Mouse (Mus musculus): ENCODE measurements around the gene Lmbr1l. TPM values are rescaled to one million over a fixed set of nuclear protein-coding genes. Genes with fewer than 3 reads are reported as not detected.
"Not testable (repeated sequence)": the region's sequence is repeated elsewhere in the genome, so short reads cannot be mapped to it uniquely, and the experiment has no call there.

Lmbr1l gene
- total RNA-seq, 2 experiments from 2014 or later, result 13.7 to 17.9 TPM

DNA sequence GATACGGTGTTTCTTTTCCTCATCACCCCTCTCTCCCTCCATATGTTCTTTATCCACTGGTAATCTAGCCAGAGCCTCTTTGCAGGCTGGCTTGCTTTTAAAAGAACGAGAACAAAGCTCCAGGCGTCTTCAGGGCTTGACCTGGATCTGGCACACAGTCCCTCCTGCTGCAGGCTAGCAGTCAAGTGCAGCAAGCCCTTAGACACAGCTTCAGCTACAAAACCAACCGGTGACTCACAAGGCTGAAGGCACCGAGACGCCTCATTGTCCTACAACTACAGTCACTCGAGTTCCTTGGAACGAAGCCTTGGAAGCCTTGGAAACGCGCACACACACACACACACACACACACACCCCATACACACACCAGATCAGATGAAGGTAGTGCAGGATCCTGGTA lies 22.8 kb upstream of the Lmbr1l start:
- no peak for DNase-seq (ENCODE audit: low spot score in 2 of 2)

DNA sequence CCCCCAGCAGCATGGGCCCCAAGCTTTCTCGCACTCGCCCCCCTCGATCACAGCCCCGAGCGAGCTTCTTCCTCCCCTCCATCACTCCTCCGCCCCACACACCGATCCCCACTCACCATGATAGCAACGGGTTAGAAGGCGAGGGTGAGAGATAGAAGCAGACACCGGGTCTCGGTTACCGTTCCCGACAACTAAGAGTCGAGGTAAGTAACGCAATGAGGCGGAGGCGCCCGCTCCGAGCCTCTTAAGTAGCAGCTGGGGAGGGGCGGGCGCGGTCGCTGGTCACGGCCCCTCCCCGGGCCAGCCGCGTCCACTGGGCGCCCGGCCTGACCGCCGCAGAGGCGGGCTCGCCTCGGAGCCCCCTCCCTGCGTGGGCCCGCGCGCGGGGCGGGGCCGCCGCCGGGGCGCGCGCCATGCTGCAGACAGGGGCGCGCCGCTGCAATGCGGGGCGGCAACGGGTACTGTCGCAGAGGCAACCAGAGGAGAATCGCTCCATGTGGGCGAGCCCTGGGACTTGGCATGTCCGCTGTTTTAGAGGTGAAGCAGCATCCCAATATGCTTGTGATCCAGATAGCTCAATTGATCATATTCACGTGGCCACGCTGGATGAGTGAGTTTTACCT lies 16.3 kb upstream of the Lmbr1l start, which contains the start of gene Tuba1b:
Tuba1b (minus strand) TSS at position 349 of the 623 bp plus-strand sequence.
- peak; percentile 85 to 91 for DNase-seq (ENCODE audit: low spot score in 2 of 2)

DNA sequence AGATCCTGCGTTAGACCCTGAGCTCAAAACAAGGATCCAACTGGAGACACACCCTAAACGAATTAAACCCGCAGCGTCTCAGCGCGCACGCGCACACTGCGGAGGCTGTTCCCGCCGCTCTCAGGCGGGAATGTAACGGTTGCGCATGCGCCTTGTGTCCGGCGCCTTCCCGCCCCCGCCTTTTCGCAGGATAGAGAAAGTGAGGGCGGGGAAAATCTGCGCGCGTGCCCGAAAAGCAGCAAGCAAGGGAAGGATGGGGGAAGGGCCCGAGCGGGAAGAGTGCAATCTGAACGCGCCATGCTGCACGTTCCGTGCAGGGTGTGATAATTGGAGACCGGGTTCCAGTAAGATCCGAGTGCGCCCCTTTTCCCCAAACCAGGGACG lies 15.8 kb upstream of the Lmbr1l start:
- peak; percentile 91 to 97 for DNase-seq (ENCODE audit: low spot score in 2 of 2)

DNA sequence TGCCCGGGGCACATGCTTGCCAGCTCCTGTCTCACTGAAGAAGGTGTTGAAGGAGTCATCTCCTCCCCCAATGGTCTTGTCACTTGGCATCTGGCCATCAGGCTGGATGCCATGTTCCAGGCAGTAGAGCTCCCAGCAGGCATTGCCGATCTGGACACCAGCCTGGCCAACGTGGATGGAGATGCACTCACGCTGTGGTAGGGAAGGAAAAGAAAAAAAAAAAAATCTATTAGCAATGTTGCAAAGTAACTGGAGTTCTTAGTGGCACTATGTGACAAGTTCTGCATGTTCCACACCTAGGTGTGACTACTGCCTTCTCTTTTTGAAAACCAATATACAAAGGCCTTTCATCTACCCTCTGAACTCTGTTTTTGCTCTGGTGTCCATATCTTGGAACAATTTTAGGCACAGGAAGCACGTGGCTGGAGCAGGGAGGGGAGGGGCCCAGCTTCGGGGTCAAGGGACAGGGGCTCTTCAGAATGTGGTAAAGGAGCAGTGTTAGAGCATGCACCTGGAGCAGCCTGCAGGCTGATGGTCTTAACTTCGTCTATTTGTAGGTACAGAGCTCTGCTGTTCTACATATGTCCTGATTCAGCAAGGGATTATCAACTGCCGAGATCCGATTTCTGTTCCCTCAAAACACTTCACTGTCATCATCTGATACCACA lies 15.1 kb upstream of the Lmbr1l start:
- DNase-seq (ENCODE audit: low spot score in 2 of 2), result not testable (repeated sequence)

DNA sequence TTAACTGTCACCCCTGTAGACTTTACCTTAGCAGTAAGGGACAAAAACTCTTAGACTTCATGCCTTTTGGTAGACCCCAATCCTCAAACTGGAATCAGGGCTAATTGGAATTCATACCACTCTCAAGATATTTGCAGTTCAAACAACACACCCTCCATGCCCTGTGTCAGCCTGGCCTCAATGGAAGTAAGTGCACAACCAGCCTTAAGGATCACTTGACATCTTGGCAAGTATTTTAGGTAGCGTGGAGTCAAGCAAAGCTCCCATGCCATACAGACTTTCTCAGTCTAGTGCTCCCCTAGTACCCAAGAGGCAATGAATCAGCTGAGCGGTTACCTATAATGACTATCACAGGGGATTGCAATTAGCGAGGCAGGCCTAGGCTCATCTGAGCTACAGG lies 13.0 kb upstream of the Lmbr1l start:
- no peak for DNase-seq (ENCODE audit: low spot score in 2 of 2)

DNA sequence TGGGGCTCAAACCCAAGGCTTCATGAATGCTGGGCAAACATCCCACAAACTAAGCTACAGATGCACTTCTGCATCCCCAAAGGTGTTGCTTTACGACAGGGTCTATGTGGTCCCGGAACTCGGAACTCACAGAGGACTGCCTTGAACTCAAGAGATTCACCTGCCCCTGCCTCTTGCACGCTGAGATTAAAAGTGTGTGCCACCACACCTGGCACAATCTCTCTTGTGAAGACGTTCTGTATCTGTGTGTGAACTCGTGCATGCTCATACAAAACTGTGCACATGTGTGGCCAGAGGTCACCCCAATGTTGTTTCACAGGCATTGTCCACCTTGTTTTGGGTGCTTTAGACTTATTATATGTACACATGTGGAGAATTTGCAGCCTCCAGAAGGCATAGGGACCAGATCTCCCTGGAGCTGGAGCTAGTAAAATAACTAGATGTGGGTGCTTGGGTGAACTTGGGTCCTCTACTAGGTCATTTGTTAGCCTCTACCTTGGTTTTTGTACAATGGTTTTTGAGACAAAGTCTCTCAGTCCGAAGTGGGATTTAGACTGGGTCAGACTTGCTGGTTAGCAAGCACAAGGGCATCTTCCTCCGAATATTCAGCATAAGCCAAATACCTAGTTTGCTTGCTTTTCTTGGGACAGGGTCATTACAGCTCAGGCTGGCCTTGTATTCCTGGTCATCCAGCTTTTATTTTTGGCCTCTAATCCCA lies 12.1 kb upstream of the Lmbr1l start:
- no peak for DNase-seq (ENCODE audit: low spot score in 2 of 2)

DNA sequence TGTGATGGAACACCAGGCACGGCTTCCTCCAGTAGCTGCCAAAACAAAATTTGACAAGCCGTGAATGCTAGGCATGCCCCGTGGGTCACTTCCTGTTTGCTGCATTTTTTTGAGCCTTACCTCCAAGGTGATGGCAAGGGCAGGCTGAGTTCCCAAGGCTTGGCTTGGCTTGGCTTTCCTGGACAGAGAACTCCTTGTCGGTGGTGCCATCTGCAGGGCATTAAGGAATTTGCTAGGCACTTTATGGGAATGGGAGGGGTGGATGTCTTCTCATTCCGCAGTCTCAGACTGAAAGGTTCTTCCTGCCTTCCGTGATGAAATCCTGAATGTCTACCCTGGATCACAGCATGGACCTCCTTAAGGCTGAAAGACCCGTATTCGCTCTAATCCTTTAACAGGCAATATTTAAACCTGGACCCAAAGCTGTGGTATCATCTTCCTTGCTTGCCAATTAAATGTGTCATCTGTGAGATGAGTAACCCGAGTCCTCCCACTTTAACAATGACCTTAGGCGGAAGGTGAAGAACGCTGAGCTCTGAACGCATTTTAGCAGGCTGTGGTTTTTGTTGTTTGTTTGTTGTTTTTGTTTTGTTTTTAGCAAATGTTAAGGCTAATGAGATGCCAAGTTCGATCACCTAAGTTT lies 10.7 kb upstream of the Lmbr1l start:
- peak; percentile 64 to 75 for DNase-seq (ENCODE audit: low spot score in 2 of 2)

DNA sequence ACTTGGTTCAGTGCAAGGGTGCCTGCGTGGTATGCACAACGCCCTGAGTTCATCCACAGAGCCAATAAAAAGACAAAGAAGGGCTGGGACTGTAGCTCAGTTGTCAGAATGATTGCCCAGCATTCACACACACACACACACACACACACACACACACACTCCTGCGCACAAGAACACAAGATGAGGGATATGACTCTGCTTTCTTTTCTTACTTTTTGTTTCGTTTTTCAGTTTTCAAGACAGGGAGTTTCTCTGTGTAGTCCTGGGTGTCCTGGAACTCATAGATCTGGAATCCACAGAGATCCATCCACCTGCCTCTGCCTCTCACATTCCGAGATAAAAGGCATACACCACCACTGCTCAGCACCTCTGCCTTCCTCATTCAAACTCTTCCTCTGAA lies 9.5 kb upstream of the Lmbr1l start:
- DNase-seq (ENCODE audit: low spot score in 2 of 2), result no peak

DNA sequence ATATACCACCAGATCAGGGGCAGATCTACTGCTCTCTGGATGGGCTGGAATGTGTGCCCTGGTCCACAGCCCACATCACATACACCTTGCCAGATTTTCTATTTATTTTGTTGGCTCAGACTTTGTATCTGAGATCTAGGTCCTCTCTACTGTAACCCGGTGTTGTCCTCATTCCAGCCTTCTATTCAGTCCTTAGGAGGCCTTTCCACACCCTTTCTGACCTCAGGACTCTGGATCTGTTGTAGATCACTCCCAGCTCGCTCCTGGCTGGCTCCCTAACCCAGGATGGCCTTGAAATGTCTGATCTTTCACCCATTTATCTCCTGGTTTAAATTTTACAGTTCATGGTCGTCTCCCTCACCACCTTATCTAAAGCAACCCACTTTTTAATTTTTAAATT lies 6.7 kb upstream of the Lmbr1l start:
- DNase-seq (ENCODE audit: low spot score in 2 of 2), result no peak

DNA sequence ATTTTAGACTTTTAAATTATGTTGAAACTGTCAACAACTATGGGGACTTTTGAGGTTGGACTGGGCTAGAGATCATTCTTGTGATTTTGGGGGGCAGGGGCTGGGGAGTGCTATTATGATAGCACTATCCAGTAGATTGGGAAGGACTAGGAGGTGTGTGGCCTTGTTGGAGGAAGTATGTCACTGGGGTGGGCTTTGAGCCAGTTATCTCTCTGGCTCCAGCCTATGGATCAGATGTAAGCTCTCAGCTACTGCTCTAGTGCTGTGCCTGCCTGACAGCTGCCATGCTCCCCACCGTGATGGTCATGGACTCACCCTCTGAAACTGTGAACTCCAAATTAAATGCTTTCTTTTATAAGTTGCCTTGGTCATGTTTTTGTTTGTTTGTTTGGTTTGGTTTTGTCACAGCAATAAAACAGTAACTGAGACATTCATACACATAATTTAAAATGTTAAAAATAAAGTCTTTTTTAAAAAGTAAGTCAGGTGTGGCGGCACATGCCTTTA lies 5.1 kb upstream of the Lmbr1l start:
- no peak for DNase-seq (ENCODE audit: low spot score in 2 of 2)

DNA sequence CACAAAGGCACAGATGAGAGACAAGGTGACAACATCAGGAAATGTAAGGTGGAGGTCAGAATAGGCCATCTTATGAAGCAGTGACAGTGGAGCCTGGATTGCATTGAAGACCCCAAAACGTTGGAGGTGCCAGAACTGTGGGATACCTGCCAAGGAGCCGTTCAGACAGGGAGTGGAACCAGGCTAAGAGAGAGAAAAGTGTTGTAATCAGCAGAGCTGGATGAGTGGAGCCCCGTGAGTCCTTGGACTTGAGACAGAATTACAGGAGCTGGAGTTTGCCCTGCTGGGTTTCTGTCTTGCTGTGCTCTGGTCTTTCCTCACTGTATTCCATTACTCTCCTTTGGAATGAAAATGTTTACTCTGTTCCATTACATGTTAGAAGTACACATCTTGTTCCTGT lies 4.5 kb upstream of the Lmbr1l start:
- no peak for DNase-seq (ENCODE audit: low spot score in 2 of 2)

DNA sequence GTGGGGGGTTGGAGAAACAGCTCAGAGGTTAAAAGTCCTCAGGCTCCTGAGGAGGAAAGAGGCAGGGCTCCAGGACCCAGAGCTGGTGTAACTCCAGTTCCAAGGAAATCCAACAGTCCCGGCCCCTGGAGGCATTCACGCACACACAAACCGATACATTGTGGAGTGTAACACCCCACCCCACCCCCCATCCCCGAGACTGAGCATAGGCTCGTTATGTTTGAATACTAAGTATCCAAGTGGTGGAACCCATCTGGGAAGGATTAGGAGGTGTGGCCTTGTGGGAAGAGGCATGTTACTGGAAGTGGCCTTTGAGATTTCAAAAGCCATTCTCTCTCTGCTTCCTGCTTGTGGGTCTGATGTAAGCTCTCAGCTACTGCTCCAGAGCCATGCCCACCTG lies 3.5 kb upstream of the Lmbr1l start:
- DNase-seq (ENCODE audit: low spot score in 2 of 2), result no peak

DNA sequence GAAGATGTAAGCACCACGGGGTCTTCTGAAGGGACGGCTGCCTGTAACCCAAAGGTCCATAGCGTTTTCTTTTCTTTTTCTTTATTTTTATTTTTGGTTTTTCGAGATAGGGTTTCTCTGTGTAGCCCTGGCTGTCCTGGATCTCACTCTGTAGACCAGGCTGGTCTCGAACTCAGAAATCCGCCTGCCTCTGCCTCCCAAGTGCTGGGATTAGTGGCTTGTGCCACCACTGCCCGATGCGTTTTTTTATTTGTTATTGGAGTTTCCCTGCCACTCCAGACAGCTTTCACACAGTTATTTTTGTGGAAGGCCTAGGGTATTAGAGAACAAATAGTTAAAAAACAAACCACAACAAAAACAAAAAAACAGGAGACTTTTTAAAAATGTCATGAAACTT lies 466 bp upstream of the Lmbr1l start:
- not testable (repeated sequence) for DNase-seq (ENCODE audit: low spot score in 2 of 2)

DNA sequence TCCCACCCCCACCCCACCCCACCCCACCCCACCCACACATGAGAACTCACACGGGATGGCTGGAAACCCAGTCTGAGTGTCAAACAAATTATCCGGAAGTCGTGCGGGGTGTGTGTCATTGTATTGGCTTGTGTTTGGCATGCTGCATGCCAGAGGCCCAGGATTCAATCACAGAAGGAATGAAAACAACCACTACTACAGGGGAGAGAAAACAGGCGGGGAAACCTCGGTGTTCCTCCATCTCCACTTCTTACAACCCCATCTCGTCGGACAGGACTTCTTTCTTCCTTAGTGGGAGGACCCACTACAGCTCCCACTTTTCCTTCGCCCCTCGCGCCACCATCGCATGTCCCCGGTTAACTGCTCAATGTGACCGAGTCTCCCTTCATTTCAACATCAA lies 940 bp downstream of the Lmbr1l start:
- DNase-seq (ENCODE audit: low spot score in 2 of 2), result no peak

DNA sequence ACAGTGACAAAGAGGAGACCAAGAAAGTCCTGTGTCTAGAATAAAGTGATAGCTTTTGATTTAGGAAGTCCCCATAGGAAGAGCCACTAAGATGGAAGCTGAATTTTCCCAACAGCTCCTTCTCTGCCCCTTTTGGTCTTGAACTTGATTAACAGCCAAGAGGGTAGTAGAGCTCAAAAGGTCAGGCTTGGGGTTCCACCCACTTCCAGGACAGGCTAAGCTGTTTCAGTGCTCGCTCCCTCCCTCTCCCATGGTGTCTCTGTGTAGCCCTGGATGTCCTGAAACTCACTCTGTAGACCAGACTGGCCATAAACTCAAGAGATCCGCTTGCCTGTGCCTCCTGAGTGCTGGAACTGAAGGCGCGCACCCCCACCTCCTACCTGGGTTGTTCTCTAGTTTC lies 2.0 kb downstream of the Lmbr1l start:
- no peak for DNase-seq (ENCODE audit: low spot score in 2 of 2)

DNA sequence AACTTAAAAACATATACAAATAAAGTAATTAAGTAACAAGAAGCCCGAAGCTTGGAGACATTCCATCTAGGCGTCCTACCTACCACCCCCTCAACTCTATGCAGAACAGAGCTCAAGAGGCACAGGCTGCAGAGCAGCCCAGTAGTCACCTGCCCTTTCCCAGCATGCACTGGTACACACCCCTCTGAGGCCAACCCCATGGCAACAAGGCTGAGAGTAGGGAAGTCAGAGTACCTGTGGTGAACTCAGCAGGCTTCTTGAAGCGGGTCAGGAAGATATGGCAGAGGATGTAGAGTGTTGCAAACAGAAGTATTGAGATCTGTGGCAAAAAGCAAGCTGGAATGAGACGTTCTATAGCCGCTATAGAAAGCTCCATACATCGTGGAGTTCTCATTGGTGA lies 3.1 kb downstream of the Lmbr1l start:
- no peak for DNase-seq (ENCODE audit: low spot score in 2 of 2)

DNA sequence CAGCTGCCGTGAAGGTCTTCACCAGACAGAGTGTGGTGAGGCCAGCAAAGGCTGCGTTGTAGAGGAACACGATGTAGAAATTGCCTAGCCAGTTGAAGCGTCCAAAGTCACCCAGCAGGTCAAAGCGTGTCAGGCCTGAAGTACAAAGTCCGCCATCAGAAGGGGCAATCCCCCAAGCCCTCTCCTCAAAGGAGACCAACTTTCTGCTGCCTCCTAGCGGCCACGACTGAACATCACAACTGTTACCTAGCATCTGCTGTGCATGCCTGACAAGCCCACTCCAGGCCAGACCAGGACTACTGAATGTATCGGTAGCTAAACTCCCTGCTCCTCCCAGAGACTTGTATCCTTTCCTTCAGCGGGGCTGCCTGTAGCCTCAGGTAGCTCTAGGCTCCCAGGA lies 13.3 kb downstream of the Lmbr1l start:
- peak in 1 of 2 experiments; percentile 39 for DNase-seq (ENCODE audit: low spot score in 2 of 2)

DNA sequence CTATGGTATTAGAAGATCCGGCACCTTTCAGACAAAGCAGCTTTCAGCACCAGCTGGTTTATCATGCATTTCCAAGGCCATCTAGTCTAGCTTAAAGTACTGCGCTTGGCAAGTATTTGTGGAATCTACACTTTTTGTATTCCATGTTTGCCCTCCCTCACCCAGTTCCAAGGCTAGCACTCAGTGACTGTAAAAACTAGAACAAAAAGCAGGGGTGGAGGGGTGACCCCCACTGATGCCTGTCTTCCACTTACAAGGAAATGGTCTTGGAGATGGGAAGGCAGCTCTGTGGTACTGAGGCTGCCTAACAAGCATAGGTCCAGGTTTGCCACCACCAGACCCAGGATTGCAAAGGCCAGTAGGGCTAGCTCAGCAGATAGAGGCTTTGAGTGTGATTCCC lies 15.4 kb downstream of the Lmbr1l start:
- DNase-seq (ENCODE audit: low spot score in 2 of 2), result no peak

DNA sequence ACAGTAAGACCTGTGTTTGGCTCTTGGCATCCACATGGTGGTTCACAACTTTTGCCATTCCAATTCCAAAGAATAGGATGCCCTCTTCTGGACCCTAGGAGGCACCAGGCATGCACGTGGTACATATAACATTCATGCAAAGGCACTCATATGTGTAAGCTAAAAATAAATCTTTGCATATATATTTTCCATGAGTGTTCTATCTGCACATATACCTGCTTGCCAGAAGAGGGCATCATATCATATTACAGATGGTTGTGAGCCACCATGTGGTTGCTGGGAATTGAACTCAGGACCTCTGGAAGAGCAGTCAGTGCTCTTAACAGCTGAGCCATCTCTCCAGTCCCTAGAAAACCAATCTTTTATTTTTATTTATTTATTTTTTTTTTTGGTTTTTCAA lies 16.5 kb downstream of the Lmbr1l start:
- DNase-seq (ENCODE audit: low spot score in 2 of 2), result no peak

DNA sequence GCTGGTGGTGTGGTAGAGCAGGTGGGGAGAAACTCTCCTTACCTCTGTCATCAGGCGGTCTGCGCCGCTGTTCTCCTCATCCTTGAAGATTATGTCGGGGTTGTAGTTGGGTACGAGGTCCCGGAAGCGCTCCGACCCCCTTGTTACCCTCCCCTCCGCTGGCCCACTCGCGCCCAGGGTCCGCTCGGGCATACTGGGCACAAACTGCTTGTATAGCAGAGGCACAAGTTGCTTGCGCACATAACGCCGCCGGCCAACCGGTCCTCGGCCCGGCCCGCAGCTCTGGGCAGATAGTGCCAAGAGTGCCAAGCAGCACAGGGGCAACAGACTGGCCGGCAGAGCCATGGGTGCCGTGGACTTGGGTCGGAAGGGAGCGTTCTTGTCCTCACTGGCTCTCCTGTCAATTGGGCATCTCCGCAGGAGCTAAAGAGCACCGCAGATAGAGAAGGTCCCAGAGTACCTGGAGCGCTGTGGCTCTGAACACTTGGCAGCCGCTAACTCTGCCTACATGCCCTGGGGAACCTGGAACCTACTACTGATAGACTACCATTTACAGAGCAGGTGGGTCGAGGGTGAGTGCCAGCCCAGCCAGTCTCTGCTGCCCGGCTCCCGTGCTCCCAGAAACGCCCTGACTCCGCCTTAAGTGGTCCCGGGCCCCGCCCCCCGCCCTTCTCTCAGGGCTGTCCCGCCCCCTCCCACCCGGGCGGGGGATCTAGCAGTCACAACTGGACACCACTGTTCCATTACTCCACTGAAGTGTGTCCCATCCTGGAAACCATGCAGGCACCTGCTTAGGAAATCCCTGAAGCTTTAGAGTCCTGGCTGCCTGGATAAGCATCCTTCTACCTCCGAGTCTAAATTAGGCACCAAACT lies 19.9 kb downstream of the Lmbr1l start, which contains the start of gene Dhh:
Dhh (minus strand) TSS at position 613 of the 873 bp plus-strand sequence.
- no peak for DNase-seq (ENCODE audit: low spot score in 2 of 2)

DNA sequence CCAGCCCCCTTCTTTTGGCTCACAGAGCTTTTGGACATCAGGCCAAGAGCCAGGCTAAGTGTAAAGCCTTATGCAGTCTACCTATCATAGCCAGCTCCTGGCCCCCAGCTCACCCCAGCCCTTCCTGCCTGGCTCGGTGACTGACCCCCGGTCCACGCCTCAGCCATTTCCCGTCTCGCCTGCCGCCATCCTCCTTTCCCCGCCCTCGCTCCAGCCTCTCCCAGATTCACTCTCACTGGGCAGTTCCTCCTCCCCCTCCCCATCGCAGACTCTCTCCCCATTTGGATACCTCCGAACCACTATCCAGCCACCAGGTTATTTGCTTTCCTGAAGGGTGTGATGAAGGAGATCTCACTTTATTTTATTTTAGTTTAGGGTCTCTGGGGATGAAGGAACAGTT lies 20.5 kb downstream of the Lmbr1l start:
- DNase-seq (ENCODE audit: low spot score in 2 of 2), result no peak
